Mouse (Mus musculus) ES-Bruce4 (cell line): ENCODE measurements around the gene Hnrnpu.

Source experiments
- CTCF ChIP-seq: IDR thresholded peaks from one replicate; pipeline ENCODE4 v1.8.1; 2011; ENCODE audit warnings: low read depth, low read length
- EP300 ChIP-seq: IDR thresholded peaks from 2 replicates; pipeline ENCODE4 v1.6.1; 2011; ENCODE audit warnings: low read depth, low read length; ENCODE audit not compliant: insufficient read depth
- POLR2A ChIP-seq: IDR thresholded peaks from one replicate; pipeline ENCODE4 v1.8.1; 2011; ENCODE audit warnings: low read length; ENCODE audit not compliant: insufficient read depth

DNA sequence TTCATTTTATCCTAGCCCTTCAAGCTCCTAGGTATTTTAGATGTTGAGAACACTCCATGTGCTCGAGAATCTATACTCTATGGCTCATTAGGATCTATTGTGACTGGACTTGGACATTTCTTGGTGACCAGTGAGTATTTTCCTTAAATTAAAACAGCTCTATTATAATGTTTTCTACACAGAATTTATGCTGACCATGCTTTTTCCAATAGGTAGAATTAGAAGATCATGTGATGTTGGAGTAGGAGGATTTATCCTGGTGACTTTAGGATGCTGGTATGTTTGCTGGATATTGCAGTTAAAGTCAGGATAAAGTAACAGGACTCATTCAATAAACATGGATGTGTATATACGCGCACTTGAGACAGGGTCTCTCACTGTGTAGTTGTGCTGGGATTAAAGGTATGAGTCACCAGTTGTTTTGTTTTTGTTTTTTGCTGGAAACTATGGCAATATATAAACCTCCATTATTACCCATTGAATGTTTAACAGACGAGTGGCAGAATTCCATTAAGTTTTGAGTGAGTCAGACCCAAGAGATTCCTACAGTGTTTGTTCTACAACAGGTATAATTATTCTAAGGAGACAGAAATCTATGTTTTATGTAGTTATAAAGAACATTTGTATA, 15.8 kb downstream of the Hnrnpu start:
- TF ChIP-seq POLR2A = no peak
- TF ChIP-seq EP300 = no peak
- TF ChIP-seq CTCF = no peak
